In genomic region chr11:64979489-64979845, GRCm38 (mm10) we compare ENCODE assay signal across 8 mouse cellular contexts. TPM values are rescaled to one million over a fixed set of nuclear protein-coding genes. Genes with fewer than 3 reads are reported as not detected.
A peak's percentile ranks its signal among the peaks of the same experiment; 100 is the strongest.
DNase-seq lines count a peak whose midpoint lies in the region; ATAC-seq and TF ChIP-seq lines count a peak whose summit lies in the region.

No protein-coding gene starts in this region.

- WGBS in limb, embryonic 14.5 days, result 11% methylated on average over 9 of the region's 9 CpGs
- WGBS in stomach, embryonic 16.5 days, result 9% methylated on average over 9 of the region's 9 CpGs

- no peak for TF ChIP-seq POLR2A in testis, adult 2 months (IDR thresholded peaks at IDR 0.05; ENCODE audit: control insufficient read depth, low read depth, low read length)
- TF ChIP-seq POLR2A in limb, embryonic 14.5 days (IDR thresholded peaks at IDR 0.05; ENCODE audit: borderline replicate concordance, extremely low read depth, insufficient read depth, insufficient read length), result no peak

- no peak overlapping the region for H3K27ac ChIP-seq in testis, adult 2 months (ENCODE audit: control insufficient read depth, insufficient read depth, low read depth, low read length)
- H3K27ac ChIP-seq in limb, embryonic 14.5 days (replicated peaks; ENCODE audit: low read depth, low read length), result no peak overlapping the region
- H3K27ac ChIP-seq in stomach, embryonic 16.5 days (ENCODE audit: low read length), result no peak overlapping the region

- peak overlapping the region; percentile 75 for H3K9ac ChIP-seq in limb, embryonic 14.5 days (ENCODE audit: low read depth, low read length, severe bottlenecking)
- H3K9ac ChIP-seq in stomach, embryonic 16.5 days (ENCODE audit: low read length), result peak overlapping the region; percentile 89

- peaks cover 3% of the 10 kb centered on the region for H3K36me3 ChIP-seq in testis, adult 2 months (ENCODE audit: control insufficient read depth, insufficient read depth, low read length)
- H3K36me3 ChIP-seq in limb, embryonic 14.5 days (ENCODE audit: control insufficient read depth, insufficient read depth, low read length), result peaks cover 35% of the 10 kb centered on the region
- peaks cover 14% of the 10 kb centered on the region for H3K36me3 ChIP-seq in stomach, embryonic 16.5 days (ENCODE audit: control insufficient read depth, insufficient read depth, low read length)

- DNase-seq in embryo, embryonic 9.5 days (ENCODE audit: extremely low spot score), result peak; percentile 8
- no peak for DNase-seq in embryo, embryonic 10 days (ENCODE audit: low spot score)
- no peak for DNase-seq in testis, postnatal 10 days (ENCODE audit: low spot score)
- no peak for DNase-seq in limb, embryonic 14.5 days (ENCODE audit: low spot score)
- DNase-seq in thymus, postnatal 14 days, result no peak
- no peak for DNase-seq in thymus, postnatal 25 days

- H3K4me1 ChIP-seq in testis, adult 2 months (ENCODE audit: control insufficient read depth, insufficient read depth, low read length), result no peaks in the 10 kb centered on the region
- H3K4me1 ChIP-seq in limb, embryonic 14.5 days (ENCODE audit: control insufficient read depth, insufficient read depth, low read length), result peaks cover 13% of the 10 kb centered on the region
- H3K4me1 ChIP-seq in stomach, embryonic 16.5 days (ENCODE audit: control insufficient read depth, insufficient read depth, low read length), result peaks cover 8% of the 10 kb centered on the region; the same call in 1 of the 2 replicates

- H3K4me3 ChIP-seq in testis, adult 2 months (ENCODE audit: control insufficient read depth, low read depth, low read length), result peak overlapping the region; percentile 94
- peak overlapping the region; percentile 96 for H3K4me3 ChIP-seq in limb, embryonic 14.5 days (replicated peaks; ENCODE audit: low read length)
- H3K4me3 ChIP-seq in stomach, embryonic 16.5 days (replicated peaks; ENCODE audit: low read length), result peak overlapping the region; percentile 89

- no peaks in the 10 kb centered on the region for H3K27me3 ChIP-seq in testis, adult 2 months (ENCODE audit: control insufficient read depth, insufficient read depth, low read length)
- no peaks in the 10 kb centered on the region for H3K27me3 ChIP-seq in limb, embryonic 14.5 days (ENCODE audit: control insufficient read depth, insufficient read depth, low read length)
- H3K27me3 ChIP-seq in stomach, embryonic 16.5 days (ENCODE audit: control insufficient read depth, insufficient read depth, low read length), result no peaks in the 10 kb centered on the region

- TF ChIP-seq CTCF in testis, adult 2 months (IDR thresholded peaks at IDR 0.05; ENCODE audit: control insufficient read depth, insufficient read depth, insufficient replicate concordance, low read depth, low read length), result no peak

- no peak for ATAC-seq in limb, embryonic 14.5 days (ENCODE audit: low FRiP score, low read depth)
- no peak for ATAC-seq in stomach, embryonic 16.5 days (ENCODE audit: insufficient read depth, low FRiP score)

- H3K9me3 ChIP-seq in limb, embryonic 14.5 days (ENCODE audit: control insufficient read depth, low read length), result no peaks in the 10 kb centered on the region
- H3K9me3 ChIP-seq in stomach, embryonic 16.5 days (replicated peaks; ENCODE audit: control insufficient read depth, low read length), result no peaks in the 10 kb centered on the region

- peak overlapping the region; percentile 93 for H3K4me2 ChIP-seq in limb, embryonic 14.5 days (replicated peaks; ENCODE audit: low read depth, low read length, severe bottlenecking)
- peak overlapping the region; percentile 70 for H3K4me2 ChIP-seq in stomach, embryonic 16.5 days (ENCODE audit: low read depth, low read length)

RNA-seq across cellular contexts. Expression of gene Elac2, which starts 0.6 kb away (rescaled TPM):
- 14.9 and 16.3 TPM in 2 replicates for polyA plus RNA-seq in testis, adult 2 months (2012; rRNA removed)
- polyA plus RNA-seq in limb, embryonic 14.5 days (2012; rRNA removed), result 27.1 and 27.7 TPM in 2 replicates
- 26.7 and 26.9 TPM in 2 replicates for polyA plus RNA-seq in limb, embryonic 14.5 days (2014; fragmentation: Nextera tagmentation; extraction: Ambion mirVana)
- 23.5 and 23.6 TPM in 2 replicates for polyA plus RNA-seq in stomach, embryonic 16.5 days (2015; fragmentation: Nextera tagmentation; extraction: Ambion mirVana)
